Mouse (Mus musculus) cortical plate, adult 2 months (tissue): ENCODE results near the gene Unc13a.

Source experiments
- CTCF ChIP-seq: fragments of 200-500 bp; IDR thresholded peaks from 2 replicates; pipeline ENCODE4 v1.5.1; 2011; ENCODE audit warnings: mild to moderate bottlenecking, control low read depth, low read length; ENCODE audit not compliant: insufficient read depth; ENCODE audit errors: extremely low read depth
- POLR2A ChIP-seq: fragments of 200-500 bp; IDR thresholded peaks from 2 replicates; pipeline ENCODE4 v1.6.1; 2011; ENCODE audit warnings: mild to moderate bottlenecking, low read length, control low read depth; ENCODE audit not compliant: insufficient read depth; ENCODE audit errors: extremely low read depth

DNA sequence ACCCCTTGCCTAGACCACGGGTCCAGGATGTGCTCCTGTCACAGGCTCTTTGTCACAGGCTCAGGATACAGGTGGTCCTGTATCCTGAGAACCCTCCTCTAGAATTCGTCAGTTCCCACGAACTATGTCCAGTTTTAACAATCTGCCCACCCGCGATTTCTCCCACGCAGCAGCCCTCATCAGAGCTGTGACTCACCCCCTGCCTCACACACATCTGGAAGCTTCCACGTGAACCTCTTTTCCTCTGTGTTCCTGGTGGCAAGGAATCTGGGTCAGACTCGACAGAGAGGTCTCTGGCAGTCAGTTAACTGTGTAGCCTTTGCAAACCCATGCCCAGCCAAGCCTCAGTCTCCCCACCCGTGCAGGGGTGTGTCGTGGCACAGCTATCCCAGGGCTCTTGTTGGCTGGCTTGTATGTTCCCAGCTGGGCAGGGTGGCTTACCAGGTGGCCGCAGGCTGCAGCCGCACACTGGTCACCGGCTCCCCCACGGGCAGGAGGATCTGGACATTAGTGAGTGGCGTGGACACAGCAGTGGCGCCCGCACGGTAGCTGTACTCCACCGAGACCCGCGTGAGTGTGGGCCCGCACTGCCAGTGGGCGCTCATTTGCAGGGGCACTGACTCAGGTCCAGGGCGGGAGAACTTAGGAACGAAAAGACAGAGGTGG is 37.7 kb upstream of the Unc13a start:
- TF ChIP-seq POLR2A: no peak
- no peak for TF ChIP-seq CTCF
